Mouse (Mus musculus) ES-E14 (cell line): ENCODE data around the gene Papolb. TPM values are rescaled to one million over a fixed set of nuclear protein-coding genes. Genes with fewer than 3 reads are reported as not detected.

Experiments used
- DNase-seq: peaks from one replicate; pipeline ENCODE4 v3.0.0-alpha.2; 2013; ENCODE audit warnings: low read depth, low spot score
- H3K27ac ChIP-seq: 2 replicates; pipeline ENCODE4 v1.5.1; 2012; ENCODE audit warnings: low read depth, mild to moderate bottlenecking, low read length, moderate library complexity, mixed read lengths; ENCODE audit not compliant: poor library complexity, insufficient read depth, severe bottlenecking
- H3K36me3 ChIP-seq: 2 replicates; pipeline ENCODE4 v1.6.1; 2012; ENCODE audit warnings: mild to moderate bottlenecking, low read length, moderate library complexity, mixed read lengths; ENCODE audit not compliant: control insufficient read depth, poor library complexity, insufficient read depth, severe bottlenecking
- H3K4me1 ChIP-seq, 2 experiments: fragments of 150-350 bp in 1 of 2; sonication (generic) in 1 of 2; 2 replicates each; pipeline ENCODE4 v1.6.1; 2012; ENCODE audit warnings: low read length in 2 of 2, mild to moderate bottlenecking in 1 of 2, mixed read lengths in 1 of 2; ENCODE audit not compliant: control insufficient read depth in 2 of 2, insufficient read depth in 2 of 2, poor library complexity in 1 of 2
- H3K4me3 ChIP-seq, 2 experiments: fragments of 150-350 bp in 1 of 2; sonication (generic) in 1 of 2; 2 replicates each; pipeline ENCODE4 v1.5.1; 2012; ENCODE audit warnings: low read length in 2 of 2, low read depth in 1 of 2, mild to moderate bottlenecking in 1 of 2, mixed read lengths in 1 of 2; ENCODE audit not compliant: insufficient read depth in 1 of 2, poor library complexity in 1 of 2, severe bottlenecking in 1 of 2
- H3K9ac ChIP-seq: 2 replicates; pipeline ENCODE4 v1.6.1; 2012; ENCODE audit warnings: low read depth, mild to moderate bottlenecking, low read length, mixed read lengths; ENCODE audit not compliant: poor library complexity, insufficient read depth, severe bottlenecking
- H3K9me3 ChIP-seq: fragments of 150-350 bp; sonication (generic); 2 replicates; pipeline ENCODE4 v1.6.1; 2012; ENCODE audit warnings: low read depth, mild to moderate bottlenecking, low read length; ENCODE audit not compliant: control insufficient read depth, insufficient read depth
- CHD2 ChIP-seq: IDR thresholded peaks from 2 replicates; pipeline ENCODE4 v1.6.1; 2014; ENCODE audit warnings: mild to moderate bottlenecking, low read depth, low read length, inconsistent platforms
- HCFC1 ChIP-seq: IDR thresholded peaks from 2 replicates; pipeline ENCODE4 v1.6.1; 2012; ENCODE audit warnings: low read length, inconsistent platforms, borderline replicate concordance; ENCODE audit not compliant: insufficient read depth
- MAFK ChIP-seq: IDR thresholded peaks from 2 replicates; pipeline ENCODE4 v1.6.1; 2014; ENCODE audit warnings: mild to moderate bottlenecking, low read depth, low read length, inconsistent platforms; ENCODE audit not compliant: insufficient read depth
- ZC3H11A ChIP-seq: IDR thresholded peaks from 2 replicates; pipeline ENCODE4 v1.6.1; 2012; ENCODE audit warnings: low read depth, mild to moderate bottlenecking, inconsistent platforms, low read length, borderline replicate concordance
- ZNF384 ChIP-seq: IDR thresholded peaks from 2 replicates; pipeline ENCODE4 v1.6.1; 2012; ENCODE audit warnings: low read depth, low read length, inconsistent platforms
- in situ Hi-C, 2 experiments: fragments of 600-800 bp; cut with MboI; formaldehyde crosslinking; loops; one replicate each; pipeline ENCODE4 v1.15.1; 2025; ENCODE audit warnings: low sequenced_read_pairs in 2 of 2, inconsistent platforms in 1 of 2; ENCODE audit not compliant: unreplicated experiment in 2 of 2
- total RNA-seq: library from RNA; depleted of rRNA; stranded (reverse); fragments of 300-350 nt; gene quantifications from 2 replicates; pipeline ENCODE4 v1.2.3, GENCODE M21; 2012

The Papolb gene
- total RNA-seq, 1 experiment, result 3.5 TPM

DNA sequence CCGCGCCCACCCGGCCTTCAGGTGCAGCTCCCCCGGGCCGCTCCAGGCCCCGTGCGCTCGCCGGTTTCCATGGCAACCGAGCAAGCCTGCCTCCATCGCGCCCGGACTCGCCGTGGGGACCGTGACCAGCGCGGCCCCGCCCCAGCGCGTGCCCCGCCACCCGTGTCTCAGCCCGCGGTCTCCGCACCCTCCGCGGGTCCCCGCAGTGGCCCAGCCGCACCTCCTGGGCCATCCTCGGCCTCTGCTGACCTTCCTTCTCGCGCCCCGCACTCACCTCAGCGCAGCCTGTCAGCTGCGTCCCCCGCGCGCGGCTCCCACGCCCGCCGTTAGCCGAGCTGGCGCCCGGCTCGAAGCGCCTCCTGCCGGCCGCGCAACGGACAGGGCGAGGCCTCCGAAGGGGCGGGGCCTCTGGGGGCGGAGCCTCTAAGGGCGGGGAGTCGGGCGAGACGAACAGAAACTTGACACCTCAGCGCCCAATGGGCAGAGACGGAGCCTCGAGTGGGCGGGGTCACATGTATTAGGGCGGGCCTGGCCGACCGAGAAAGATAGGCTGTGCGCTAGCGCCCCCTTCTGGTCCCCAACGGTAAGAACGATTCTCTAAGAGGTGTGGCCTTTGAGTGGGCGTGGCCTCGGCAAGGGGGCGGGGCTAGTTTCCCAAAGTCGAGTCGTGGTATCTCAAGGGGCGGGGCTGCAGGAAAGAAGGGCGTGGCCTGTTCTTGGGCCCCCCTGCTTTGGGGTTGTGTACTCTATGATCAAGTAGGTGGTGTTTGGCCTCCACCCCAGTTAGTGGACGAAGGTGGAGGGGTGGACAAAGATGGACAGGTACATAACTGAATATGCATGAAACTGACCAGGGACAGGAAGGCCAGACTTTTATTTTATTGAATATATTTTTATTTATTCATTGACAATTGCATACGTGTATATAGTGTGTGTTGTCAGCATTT lies 21.1 kb upstream of the Papolb start, which contains the start of gene Radil:
Radil (minus strand) TSS at position 393 of the 947 bp plus-strand sequence.
- peak; percentile 98 for DNase-seq
- Histone ChIP-seq H3K27ac (peak within 1 kb of the TSS; percentile 30), H3K36me3 (no peaks in the 10 kb centered on the region), H3K4me1 (peaks cover 12 to 18% of the 10 kb centered on the region in 2 experiments), H3K4me3 (peak within 1 kb of the TSS; percentile 85 to 89), H3K9me3 (no peaks in the 10 kb centered on the region), H3K9ac (peak within 1 kb of the TSS; percentile 85)
- in situ Hi-C loops, result no loop called here
- TF ChIP-seq ZNF384 (0 out of 2 replicates have a peak, but pooled peaks have one; percentile 9), MAFK (no peak)

DNA sequence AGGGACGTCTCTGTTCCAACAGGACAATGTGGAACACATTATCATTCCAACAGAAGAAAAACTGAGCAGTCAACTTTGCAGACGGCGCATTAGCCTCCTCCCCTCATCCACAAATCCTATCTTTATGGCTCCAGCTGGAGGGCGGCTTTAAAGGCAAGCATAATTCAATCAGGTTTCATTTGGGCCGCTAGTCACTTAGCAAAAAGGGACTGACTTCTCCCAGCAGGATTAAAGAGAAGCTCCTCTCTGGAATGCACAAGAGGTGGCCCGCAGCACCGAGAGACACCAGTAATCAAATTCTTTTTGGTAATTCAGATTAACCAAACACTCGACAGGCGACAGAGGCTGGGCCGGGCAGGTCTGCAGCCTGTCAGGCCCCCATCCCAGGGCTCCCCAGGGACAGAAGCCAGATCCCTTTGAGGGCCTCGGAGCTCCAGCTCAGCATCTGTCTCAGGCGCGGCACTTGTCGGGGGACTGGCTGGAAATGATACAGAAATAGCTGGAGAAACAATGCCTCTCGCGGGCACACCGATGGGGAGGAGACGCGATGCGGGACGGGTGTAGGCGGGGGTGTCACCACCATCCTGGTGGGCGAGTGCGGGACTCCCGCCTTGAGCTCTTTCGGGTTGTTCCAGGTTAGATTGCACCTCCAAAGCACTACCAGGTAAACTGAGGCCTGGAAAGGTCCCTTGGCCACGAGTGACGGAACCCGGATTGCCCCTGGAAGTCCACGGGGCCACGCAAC lies 20.3 kb upstream of the Papolb start:
- H3K4me1 ChIP-seq, result peaks cover 15 to 27% of the 10 kb centered on the region in 2 experiments

DNA sequence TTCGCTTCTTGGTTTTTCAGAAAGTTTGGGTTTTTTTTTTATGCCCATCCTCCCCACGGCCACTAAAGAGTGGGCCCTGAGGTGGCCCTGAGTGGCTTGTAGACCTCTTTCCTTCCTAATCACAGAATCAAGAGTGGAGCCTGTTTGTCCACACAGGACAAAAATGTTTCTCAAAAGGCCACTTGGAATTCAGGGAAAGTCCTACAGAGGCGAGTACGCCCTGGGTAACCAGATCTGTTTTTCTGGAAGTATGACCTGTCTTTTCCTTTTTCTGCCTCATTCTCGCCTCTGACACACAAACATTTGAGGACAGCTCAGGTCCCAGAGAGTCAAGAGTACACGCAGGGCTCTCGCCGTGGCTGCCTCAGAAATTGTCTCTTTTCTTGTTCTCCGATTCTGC lies 19.6 kb upstream of the Papolb start:
- H3K4me1 ChIP-seq, result peaks cover 15 to 33% of the 10 kb centered on the region in 2 experiments
- no peak overlapping the region for H3K9ac ChIP-seq
- H3K36me3 ChIP-seq, result no peaks in the 10 kb centered on the region
- in situ Hi-C loops, result loop anchor here in 1 of 2 experiments (5.0 kb wide), 1 partner anchor 47 kb away; no protein-coding TSS in a partner anchor
- no peak overlapping the region for H3K27ac ChIP-seq
- H3K4me3 ChIP-seq, result peak overlapping the region in 1 of 2 experiments; percentile 85; a peak in 2 of 4 replicates
- no peaks in the 10 kb centered on the region for H3K9me3 ChIP-seq
- no peak for TF ChIP-seq HCFC1
- no peak for TF ChIP-seq MAFK
- no peak for DNase-seq

More for the DNA sequence above, 20.3 kb upstream of the Papolb start:
- peak overlapping the region; percentile 85 for H3K9ac ChIP-seq
- no peak for TF ChIP-seq MAFK
- no peak for TF ChIP-seq CHD2
- no peak for TF ChIP-seq ZC3H11A
- no peak for TF ChIP-seq HCFC1
- no peak for TF ChIP-seq ZNF384
- in situ Hi-C loops, result loop anchor here in 1 of 2 experiments (5.0 kb wide), 1 partner anchor 48 kb away; no protein-coding TSS in a partner anchor
- no peaks in the 10 kb centered on the region for H3K9me3 ChIP-seq
- DNase-seq, result no peak
- H3K27ac ChIP-seq, result no peak overlapping the region; the same call in 1 of the 2 replicates
- peak overlapping the region; percentile 85 to 89 for H3K4me3 ChIP-seq
- H3K36me3 ChIP-seq, result no peaks in the 10 kb centered on the region

DNA sequence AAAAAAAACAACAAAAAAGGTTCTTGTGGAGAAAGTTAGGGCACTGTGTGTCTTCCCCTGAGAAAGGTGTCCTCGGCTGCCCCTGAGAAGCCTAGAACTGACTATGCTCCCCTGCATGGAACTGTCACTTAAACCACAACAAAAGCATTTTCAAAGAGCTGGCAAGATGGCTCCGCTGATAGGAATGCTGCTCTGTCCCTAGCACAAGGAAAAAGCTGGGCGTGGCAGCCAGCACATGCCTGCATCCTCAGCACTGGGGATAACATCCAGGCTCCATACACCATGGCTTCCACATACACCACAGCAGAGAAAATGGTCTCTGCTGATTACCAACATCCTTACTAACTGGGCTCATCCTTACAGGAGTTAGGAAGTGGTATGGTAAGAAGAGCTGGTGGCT lies 17.2 kb upstream of the Papolb start:
- no peaks in the 10 kb centered on the region for H3K9me3 ChIP-seq
- H3K9ac ChIP-seq, result no peak overlapping the region
- 0 out of 2 replicates have a peak overlapping the region, but pooled peaks have one; percentile 60 for H3K27ac ChIP-seq
- no peak for TF ChIP-seq CHD2
- no peak for TF ChIP-seq ZC3H11A
- no peak for TF ChIP-seq MAFK
- TF ChIP-seq HCFC1, result no peak
- no peak for TF ChIP-seq ZNF384
- in situ Hi-C loops, result loop anchor here in 1 of 2 experiments (5.0 kb wide), 1 partner anchor 45 kb away; no protein-coding TSS in a partner anchor
- H3K36me3 ChIP-seq, result peaks cover 7% of the 10 kb centered on the region
- DNase-seq, result no peak
- peaks cover 15 to 38% of the 10 kb centered on the region in 2 experiments for H3K4me1 ChIP-seq
- no peak overlapping the region for H3K4me3 ChIP-seq
